Mouse (Mus musculus): ENCODE measurements around the gene 9130409I23Rik. TPM values are rescaled to one million over a fixed set of nuclear protein-coding genes. Genes with fewer than 3 reads are reported as not detected.

9130409I23Rik gene
- polyA plus RNA-seq, 1 experiment from 2014 or later = not detected

DNA sequence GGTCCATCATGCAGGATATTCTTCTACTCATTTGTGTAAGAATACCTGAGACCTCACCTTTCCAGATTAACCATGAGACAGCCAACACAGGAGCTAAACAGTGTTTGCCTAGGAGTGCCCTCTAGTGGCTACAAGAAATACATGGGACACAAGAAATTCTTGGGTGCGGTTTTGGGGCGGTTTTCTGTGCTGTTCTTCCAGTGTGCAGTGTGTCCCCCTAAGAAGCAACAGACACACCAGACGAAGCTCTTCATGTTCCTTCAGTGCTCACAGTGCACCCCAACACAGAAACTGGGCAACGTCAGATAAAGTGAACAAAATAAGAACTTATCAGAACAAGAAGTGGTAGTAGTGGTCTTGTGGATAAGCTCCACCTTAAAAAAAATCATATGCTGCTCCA lies 11.4 kb upstream of the 9130409I23Rik start:
- no peak for ATAC-seq
- Histone ChIP-seq H3K36me3 (ENCODE audit: poor library complexity, severe bottlenecking) (no peaks in the 10 kb centered on the region), H3K27ac (no peak overlapping the region), H3K4me1 (no peaks in the 10 kb centered on the region), H3K9ac (no peak overlapping the region), H3K4me2 (no peak overlapping the region), H3K27me3 (peaks cover 6% of the 10 kb centered on the region; the same call in 1 of the 2 replicates), H3K9me3 (replicated peaks) (no peaks in the 10 kb centered on the region), H3K4me3 (no peak overlapping the region)
- 13% methylated on average over 4 of the region's 4 CpGs for WGBS

DNA sequence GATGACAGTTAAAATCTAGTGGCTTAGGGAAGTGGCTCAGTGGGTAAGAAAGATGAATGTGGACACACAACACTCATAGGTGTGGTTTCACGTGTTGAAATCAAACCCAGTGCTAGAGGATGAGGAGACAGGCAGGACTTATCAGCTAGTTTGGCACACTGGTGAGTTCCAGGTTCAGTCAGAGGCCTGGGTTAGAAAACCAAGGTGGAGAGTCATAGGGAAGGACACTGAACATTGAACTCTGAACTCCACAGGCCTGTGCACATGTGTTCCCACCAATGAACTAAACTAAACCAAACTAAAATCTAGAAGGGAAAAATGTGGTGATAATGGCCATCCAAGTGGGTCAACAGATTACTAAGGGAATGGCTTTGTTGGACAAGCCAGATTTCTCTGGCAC lies 3.5 kb upstream of the 9130409I23Rik start:
- no peak overlapping the region for H3K27ac ChIP-seq
- H3K27me3 ChIP-seq = no peaks in the 10 kb centered on the region
- H3K4me2 ChIP-seq = no peak overlapping the region
- H3K36me3 ChIP-seq (ENCODE audit: poor library complexity, severe bottlenecking) = no peaks in the 10 kb centered on the region
- no peaks in the 10 kb centered on the region for H3K4me1 ChIP-seq
- H3K4me3 ChIP-seq = no peak overlapping the region
- WGBS = 72% methylated on average over 1 of the region's 1 CpGs
- ATAC-seq = no peak
- no peak overlapping the region for H3K9ac ChIP-seq
- no peaks in the 10 kb centered on the region for H3K9me3 ChIP-seq (replicated peaks)

DNA sequence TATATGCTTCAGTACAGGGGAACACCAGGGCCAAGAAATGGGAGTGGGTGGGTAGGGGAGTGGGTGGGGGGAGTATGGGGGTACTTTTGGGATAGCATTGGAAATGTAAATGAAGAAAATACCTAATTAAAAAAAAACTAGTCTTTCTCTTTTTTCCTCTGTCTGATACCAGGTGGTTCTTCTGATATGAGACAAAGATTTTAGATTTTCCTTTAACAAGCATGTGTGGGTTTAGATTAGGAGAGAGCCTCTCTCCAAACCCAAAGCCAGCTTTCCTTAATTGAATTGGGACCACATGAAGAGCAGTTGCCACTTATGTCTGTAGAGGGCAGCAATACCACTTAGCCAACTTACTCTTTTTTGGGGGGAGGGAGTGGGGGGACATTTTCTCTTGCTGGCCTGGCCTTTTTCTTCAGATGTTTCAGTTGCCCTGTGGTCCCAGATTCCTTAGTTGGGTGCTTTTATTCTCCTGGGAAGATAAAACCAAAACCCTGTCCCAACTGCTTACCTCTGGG lies 1.7 kb upstream of the 9130409I23Rik start:
- no peak for ATAC-seq
- H3K9ac ChIP-seq = no peak overlapping the region
- no peaks in the 10 kb centered on the region for H3K4me1 ChIP-seq
- H3K27me3 ChIP-seq = no peaks in the 10 kb centered on the region
- no peak overlapping the region for H3K27ac ChIP-seq
- no peak overlapping the region for H3K4me3 ChIP-seq
- no peak overlapping the region for H3K4me2 ChIP-seq
- no peaks in the 10 kb centered on the region for H3K36me3 ChIP-seq (ENCODE audit: poor library complexity, severe bottlenecking)
- H3K9me3 ChIP-seq (replicated peaks) = no peaks in the 10 kb centered on the region

DNA sequence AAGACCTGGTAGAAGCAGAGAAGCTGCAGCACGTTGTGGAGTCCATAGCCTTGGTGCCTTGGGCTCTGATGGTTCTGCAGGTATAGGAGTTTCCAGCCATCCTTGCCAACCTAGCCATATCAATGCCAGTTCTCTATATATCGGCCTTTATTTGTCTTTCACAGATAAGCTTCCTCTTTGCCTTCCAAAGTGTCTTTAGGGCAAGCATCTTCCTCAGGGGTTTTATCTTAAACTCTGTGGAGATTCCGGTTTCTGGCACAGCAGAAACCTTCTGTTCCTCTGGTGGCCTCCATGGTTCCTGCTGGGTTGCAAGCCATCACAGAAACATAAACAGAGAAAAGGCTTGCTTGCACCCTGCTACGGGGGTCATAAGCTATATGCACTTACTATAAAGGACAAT lies 1.9 kb downstream of the 9130409I23Rik start:
- Histone ChIP-seq H3K27ac (no peak overlapping the region), H3K9ac (no peak overlapping the region), H3K4me3 (no peak overlapping the region), H3K27me3 (no peaks in the 10 kb centered on the region), H3K4me1 (no peaks in the 10 kb centered on the region), H3K4me2 (no peak overlapping the region), H3K9me3 (replicated peaks) (no peaks in the 10 kb centered on the region), H3K36me3 (ENCODE audit: poor library complexity, severe bottlenecking) (no peaks in the 10 kb centered on the region)
- 87% methylated on average over 4 of the region's 4 CpGs for WGBS
- no peak for ATAC-seq

DNA sequence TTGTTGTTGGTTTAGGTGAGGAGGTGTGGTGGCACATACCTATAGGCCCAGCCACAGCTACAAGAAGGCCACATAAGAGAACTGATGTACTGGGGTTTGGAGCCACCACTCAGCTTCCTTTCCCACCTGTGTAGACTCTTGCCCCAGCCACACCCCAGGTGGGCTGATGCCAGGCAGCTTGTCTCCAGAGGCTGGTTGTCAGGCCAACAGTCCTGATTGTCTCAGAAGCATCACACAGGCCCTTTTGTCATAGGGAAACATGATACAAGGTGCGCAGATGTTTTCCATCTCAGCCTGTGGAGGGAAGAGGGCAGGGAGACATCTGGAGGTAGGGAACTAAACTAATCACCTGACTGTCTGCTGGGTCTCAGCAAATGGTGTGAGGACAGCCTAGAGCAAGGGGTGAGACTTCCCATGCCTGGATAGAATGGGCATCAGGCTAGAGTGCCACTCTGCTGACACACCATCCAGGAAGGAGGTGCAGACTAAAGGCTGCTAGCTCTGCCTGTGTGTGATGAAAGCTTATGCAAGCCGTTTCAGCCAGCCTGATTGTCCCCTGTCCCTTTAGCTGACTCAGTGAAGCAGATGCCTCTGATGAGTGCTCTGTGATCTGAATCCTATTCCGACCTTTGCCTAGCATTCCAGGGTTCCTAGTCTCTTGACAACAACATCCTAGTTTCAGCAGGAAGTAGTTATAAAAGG lies 10.9 kb downstream of the 9130409I23Rik start:
- WGBS = 63% methylated on average over 3 of the region's 3 CpGs
- ATAC-seq = no peak

DNA sequence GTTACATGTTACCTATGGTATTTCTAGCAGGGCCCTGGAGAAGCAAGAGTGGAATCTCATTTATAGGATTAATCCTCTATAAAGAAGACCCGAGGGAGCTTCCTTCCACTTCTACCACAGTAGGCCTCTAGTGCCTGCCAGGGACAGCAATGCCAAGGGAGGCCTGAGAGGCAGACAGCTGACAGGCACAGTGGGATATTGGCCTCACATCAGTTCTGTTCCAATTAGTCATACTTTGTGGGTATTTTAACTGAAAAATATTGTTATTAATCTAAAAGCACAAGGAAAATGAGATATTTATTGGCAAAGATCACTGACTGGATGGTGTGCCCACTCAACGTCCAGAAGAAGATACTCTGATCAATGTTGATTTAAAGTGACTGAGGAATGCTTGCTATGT lies 13.0 kb downstream of the 9130409I23Rik start:
- H3K36me3 ChIP-seq (ENCODE audit: poor library complexity, severe bottlenecking) = no peaks in the 10 kb centered on the region
- no peak overlapping the region for H3K9ac ChIP-seq
- H3K9me3 ChIP-seq (replicated peaks) = no peaks in the 10 kb centered on the region
- H3K27me3 ChIP-seq = no peaks in the 10 kb centered on the region
- 80% methylated on average over 2 of the region's 2 CpGs for WGBS
- no peak overlapping the region for H3K27ac ChIP-seq
- H3K4me2 ChIP-seq = no peak overlapping the region
- H3K4me3 ChIP-seq = no peak overlapping the region
- no peaks in the 10 kb centered on the region for H3K4me1 ChIP-seq
- ATAC-seq = no peak

More for the DNA sequence above, 10.9 kb downstream of the 9130409I23Rik start:
- Histone ChIP-seq H3K4me2 (no peak overlapping the region), H3K36me3 (ENCODE audit: poor library complexity, severe bottlenecking) (no peaks in the 10 kb centered on the region), H3K9me3 (replicated peaks) (no peaks in the 10 kb centered on the region), H3K27me3 (no peaks in the 10 kb centered on the region), H3K4me3 (no peak overlapping the region), H3K9ac (no peak overlapping the region), H3K27ac (no peak overlapping the region), H3K4me1 (no peaks in the 10 kb centered on the region)

DNA sequence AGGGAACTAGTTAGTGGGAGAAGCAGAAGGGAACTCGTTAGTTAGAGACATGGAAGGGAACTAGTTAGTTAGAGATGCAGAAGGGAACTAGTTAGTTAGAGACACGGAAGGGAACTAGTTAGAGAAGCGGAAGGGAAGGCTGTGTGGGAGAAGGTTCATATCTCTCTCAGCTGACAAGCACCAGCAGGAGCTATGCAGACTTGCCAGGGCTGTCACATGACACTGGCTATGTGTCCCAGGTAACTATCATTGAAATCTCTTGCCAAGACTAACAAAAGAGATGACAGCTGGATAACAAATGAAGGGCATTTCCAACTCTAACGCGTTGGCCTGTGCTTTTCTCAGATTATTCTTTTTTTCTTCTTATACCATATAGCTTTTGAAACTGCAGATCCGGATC lies 13.6 kb downstream of the 9130409I23Rik start:
- Histone ChIP-seq H3K27me3 (no peaks in the 10 kb centered on the region), H3K36me3 (ENCODE audit: poor library complexity, severe bottlenecking) (no peaks in the 10 kb centered on the region), H3K4me1 (no peaks in the 10 kb centered on the region), H3K9ac (no peak overlapping the region), H3K4me3 (no peak overlapping the region), H3K9me3 (replicated peaks) (no peaks in the 10 kb centered on the region), H3K27ac (no peak overlapping the region), H3K4me2 (no peak overlapping the region)
- ATAC-seq = no peak
- 82% methylated on average over 6 of the region's 6 CpGs for WGBS

DNA sequence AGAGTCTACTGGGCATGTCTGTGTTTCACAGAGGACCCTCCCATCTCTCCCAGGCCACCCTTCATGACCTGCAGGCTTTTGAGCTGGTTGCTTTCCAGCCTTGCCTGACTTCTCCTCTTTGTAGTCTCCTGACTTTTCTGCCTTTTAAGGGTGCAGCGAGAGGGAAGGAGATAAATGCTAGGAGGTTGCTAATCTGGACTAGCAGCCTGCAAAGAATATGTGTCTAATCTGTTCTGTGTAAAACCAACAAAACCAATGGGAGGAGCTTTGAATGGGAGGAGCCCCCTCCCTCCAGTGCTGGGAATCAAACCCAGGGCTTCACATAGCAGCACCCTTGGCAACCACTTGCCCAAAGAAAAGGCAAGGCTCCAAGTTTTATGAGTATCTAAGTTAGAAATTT lies 17.3 kb downstream of the 9130409I23Rik start:
- no peak for ATAC-seq
- no peaks in the 10 kb centered on the region for H3K27me3 ChIP-seq
- no peak overlapping the region for H3K9ac ChIP-seq
- 76% methylated on average over 1 of the region's 1 CpGs for WGBS
- H3K4me1 ChIP-seq = no peaks in the 10 kb centered on the region
- H3K9me3 ChIP-seq (replicated peaks) = no peaks in the 10 kb centered on the region
- no peak overlapping the region for H3K4me2 ChIP-seq
- H3K27ac ChIP-seq = no peak overlapping the region
- H3K4me3 ChIP-seq = no peak overlapping the region
- no peaks in the 10 kb centered on the region for H3K36me3 ChIP-seq (ENCODE audit: poor library complexity, severe bottlenecking)

DNA sequence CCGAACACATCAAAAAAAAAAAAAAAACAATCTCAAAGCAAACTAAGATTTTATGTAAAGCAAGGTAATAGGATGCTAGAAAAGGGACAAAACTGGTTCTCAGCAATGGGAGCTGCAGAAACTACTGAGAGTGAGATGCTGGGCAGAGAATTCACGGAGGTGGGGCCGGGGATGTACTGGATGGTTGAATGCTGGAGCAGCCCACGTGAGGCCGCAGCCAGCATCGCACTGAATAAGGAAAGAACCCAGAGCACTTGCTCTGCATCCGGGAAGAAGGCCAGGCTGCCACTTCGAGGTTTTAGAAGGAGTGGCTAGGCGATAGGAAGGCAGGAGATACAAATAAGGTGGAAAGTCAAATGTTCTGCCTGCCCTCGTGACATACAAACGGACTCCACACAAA lies 18.6 kb downstream of the 9130409I23Rik start:
- Histone ChIP-seq H3K27me3 (no peaks in the 10 kb centered on the region), H3K9ac (no peak overlapping the region), H3K36me3 (ENCODE audit: poor library complexity, severe bottlenecking) (no peaks in the 10 kb centered on the region), H3K4me1 (no peaks in the 10 kb centered on the region), H3K27ac (no peak overlapping the region), H3K4me3 (no peak overlapping the region), H3K9me3 (replicated peaks) (no peaks in the 10 kb centered on the region), H3K4me2 (no peak overlapping the region)
- no peak for ATAC-seq
- WGBS = 66% methylated on average over 11 of the region's 11 CpGs

DNA sequence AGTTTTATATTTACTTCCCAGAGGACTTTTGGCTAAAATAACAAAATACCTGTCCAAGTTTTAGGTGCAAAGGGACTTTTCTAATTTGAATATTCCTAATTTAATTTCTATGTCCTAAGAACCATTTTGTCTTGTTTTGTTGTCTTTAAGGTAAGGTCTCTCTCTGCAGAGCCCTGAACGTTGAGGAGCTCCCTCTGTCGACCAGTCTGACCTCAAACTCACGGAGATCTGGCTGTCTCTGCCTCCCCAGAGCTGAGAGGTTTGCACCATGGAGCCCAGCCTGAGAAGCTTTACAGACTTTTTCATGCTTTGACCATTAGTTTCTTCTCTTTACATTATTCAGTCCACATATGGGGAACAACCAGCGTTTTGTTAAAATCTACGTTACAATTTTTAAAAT lies 22.0 kb downstream of the 9130409I23Rik start:
- Histone ChIP-seq H3K27me3 (no peaks in the 10 kb centered on the region), H3K9me3 (replicated peaks) (no peaks in the 10 kb centered on the region), H3K4me1 (no peaks in the 10 kb centered on the region), H3K9ac (no peak overlapping the region), H3K4me3 (no peak overlapping the region), H3K36me3 (ENCODE audit: poor library complexity, severe bottlenecking) (no peaks in the 10 kb centered on the region), H3K4me2 (no peak overlapping the region), H3K27ac (no peak overlapping the region)
- ATAC-seq = no peak
- 49% methylated on average over 5 of the region's 5 CpGs for WGBS

DNA sequence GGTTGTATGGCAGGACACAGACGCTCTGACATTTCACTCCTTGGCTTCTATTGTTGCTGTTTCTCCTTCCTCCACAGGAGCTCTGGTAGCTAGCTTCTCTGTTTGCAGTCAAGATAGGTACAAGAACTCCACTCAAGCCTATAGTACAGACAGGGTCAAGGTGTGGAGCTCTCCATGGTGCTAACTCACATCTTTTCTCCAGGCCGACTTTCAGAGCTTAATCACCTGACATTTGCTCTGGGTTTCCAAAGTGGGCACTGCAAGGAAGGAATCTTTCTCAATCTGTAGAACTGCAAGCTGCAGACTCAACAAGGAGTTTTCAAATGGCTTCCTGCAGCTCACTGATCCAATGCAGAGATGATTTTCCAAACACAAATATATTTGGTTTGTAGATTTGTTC lies 33.0 kb downstream of the 9130409I23Rik start:
- Histone ChIP-seq H3K9ac (no peak overlapping the region), H3K27ac (no peak overlapping the region), H3K4me3 (no peak overlapping the region), H3K4me2 (no peak overlapping the region), H3K36me3 (ENCODE audit: poor library complexity, severe bottlenecking) (no peaks in the 10 kb centered on the region), H3K9me3 (replicated peaks) (no peaks in the 10 kb centered on the region), H3K4me1 (no peaks in the 10 kb centered on the region), H3K27me3 (no peaks in the 10 kb centered on the region)
- WGBS = 37% methylated on average over 2 of the region's 2 CpGs
- no peak for ATAC-seq

DNA sequence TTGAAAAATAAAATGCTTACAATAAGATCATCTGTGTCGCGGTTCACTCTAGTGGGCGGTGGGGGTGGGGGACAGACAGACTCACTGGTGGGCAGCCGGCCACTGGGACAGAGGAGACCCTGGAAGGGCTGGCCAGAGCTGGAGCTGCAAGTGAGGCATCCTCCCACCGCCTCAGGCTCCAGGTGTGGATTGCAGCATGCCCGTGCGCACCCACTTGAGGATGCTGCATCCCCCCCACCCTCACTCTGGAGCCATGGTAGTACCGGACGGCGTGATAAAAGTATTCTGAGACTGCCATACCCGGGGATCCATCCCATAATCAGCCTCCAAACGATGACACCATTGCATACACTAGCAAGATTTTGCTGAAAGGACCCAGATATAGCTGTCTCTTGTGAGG lies 39.0 kb downstream of the 9130409I23Rik start:
- H3K9ac ChIP-seq = no peak overlapping the region
- H3K27me3 ChIP-seq = no peaks in the 10 kb centered on the region
- H3K4me1 ChIP-seq = no peaks in the 10 kb centered on the region
- H3K9me3 ChIP-seq (replicated peaks) = no peaks in the 10 kb centered on the region
- 80% methylated on average over 12 of the region's 12 CpGs for WGBS
- no peak for ATAC-seq
- H3K36me3 ChIP-seq (ENCODE audit: poor library complexity, severe bottlenecking) = peaks cover 44% of the 10 kb centered on the region
- no peak overlapping the region for H3K27ac ChIP-seq
- no peak overlapping the region for H3K4me3 ChIP-seq
- no peak overlapping the region for H3K4me2 ChIP-seq
